Mouse (Mus musculus) midbrain, embryonic 11.5 days (tissue): ENCODE measurements around the gene Fbxw27. TPM values are rescaled to one million over a fixed set of nuclear protein-coding genes. Genes with fewer than 3 reads are reported as not detected.

Experiments
- polyA plus RNA-seq: library from polyadenylated mRNA; unstranded; fragments of >200 nt; fragmentation: Nextera tagmentation; extraction: Ambion mirVana; gene quantifications from 2 replicates; pipeline ENCODE4 v1.2.1, GENCODE M21; 2014

Fbxw27 gene
- polyA plus RNA-seq, 1 experiment from 2014 or later: not detected

Other genes starting within 250 kb of the Fbxw27 start
- not detected in 2 replicates for gene Fbxw15, start 222.4 kb downstream of the Fbxw27 start, polyA plus RNA-seq
- gene Fbxw24, start 164.6 kb downstream of the Fbxw27 start, polyA plus RNA-seq: not detected in 2 replicates
- gene Fbxw25, start 126.0 kb downstream of the Fbxw27 start, polyA plus RNA-seq: not detected in 2 replicates
- not detected in 2 replicates for gene Fbxw18, start 88.0 kb downstream of the Fbxw27 start, polyA plus RNA-seq
- 0.07 TPM in 1 of 2 replicates, not detected in the other for gene Fbxw26, start 44.6 kb downstream of the Fbxw27 start, polyA plus RNA-seq
- not detected in 2 replicates for gene Spink8, start 21.6 kb upstream of the Fbxw27 start, polyA plus RNA-seq
- 96.6 and 98.4 TPM in 2 replicates for gene Nme6, start 42.1 kb upstream of the Fbxw27 start, polyA plus RNA-seq
- 0.25 and 0.30 TPM in 2 replicates for gene Camp, start 58.9 kb upstream of the Fbxw27 start, polyA plus RNA-seq
- 33.6 and 36.9 TPM in 2 replicates for gene Cdc25a, start 84.9 kb upstream of the Fbxw27 start, polyA plus RNA-seq
- 80.1 and 81.4 TPM in 2 replicates for gene Map4, start 140.8 kb upstream of the Fbxw27 start, polyA plus RNA-seq